Comparison of ENCODE assay signal across 22 mouse cellular contexts in the genomic region with DNA sequence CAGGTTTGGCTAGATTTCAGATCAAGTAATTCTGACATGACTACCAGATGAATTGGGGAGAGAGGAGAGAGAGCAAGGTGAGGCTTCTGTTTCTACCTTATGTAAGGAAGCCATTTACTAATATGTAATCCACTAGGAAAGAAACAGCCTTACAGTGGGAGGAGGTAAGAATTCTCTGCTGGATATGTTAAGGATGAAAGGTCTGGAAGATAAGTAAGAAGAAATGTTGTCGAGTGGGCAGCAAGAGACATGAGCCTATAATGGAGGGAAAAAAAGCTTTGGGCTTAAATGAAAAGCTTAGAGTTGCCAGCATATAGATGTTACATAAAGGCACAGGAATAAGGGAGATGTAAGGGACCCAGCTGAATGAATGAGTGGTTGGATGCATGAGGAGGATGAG.
"Had no signal": no experiment of that assay in that cellular context is flagged by ENCODE, and none has a peak within 500 bp of the region (broad histone marks: within the 10 kb centered on the region; RNA-seq: fewer than 3 reads in every experiment).

No protein-coding gene starts in this region.

- H3K4me1 ChIP-seq: limb, embryonic 13.5 days; liver, embryonic 12.5 days; liver, embryonic 15.5 days; lung, embryonic 15.5 days; megakaryocyte, embryonic 14.5 days; midbrain, embryonic 12.5 days; midbrain, embryonic 15.5 days; neural tube, embryonic 12.5 days; neural tube, embryonic 15.5 days had no signal

- H3K9ac ChIP-seq: limb, embryonic 13.5 days; liver, embryonic 12.5 days; liver, embryonic 15.5 days; lung, embryonic 15.5 days; midbrain, embryonic 12.5 days; midbrain, embryonic 15.5 days; neural tube, embryonic 12.5 days; neural tube, embryonic 15.5 days had no signal

- H3K9me3 ChIP-seq: limb, embryonic 10.5 days; limb, embryonic 13.5 days; liver, embryonic 12.5 days; liver, embryonic 15.5 days; lung, embryonic 15.5 days; megakaryocyte, embryonic 14.5 days; midbrain, embryonic 12.5 days; midbrain, embryonic 15.5 days; neural tube, embryonic 12.5 days; neural tube, embryonic 15.5 days had no signal

- DNase-seq: kidney, adult 2 months; kidney, postnatal 25 days; liver; lung, adult 18-20 months; lung, postnatal 10 days; lung, postnatal 36 days; right cerebral cortex, postnatal 14 days; right cerebral cortex, postnatal 4 days; thymus, adult 18-20 months; thymus, postnatal 36 days had no signal

- H3K4me2 ChIP-seq: limb, embryonic 13.5 days; liver, embryonic 12.5 days; liver, embryonic 15.5 days; lung, embryonic 15.5 days; midbrain, embryonic 12.5 days; midbrain, embryonic 15.5 days; neural tube, embryonic 12.5 days; neural tube, embryonic 15.5 days had no signal

- H3K27ac ChIP-seq: kidney, postnatal 0 days; limb, embryonic 10.5 days; limb, embryonic 13.5 days; liver, embryonic 12.5 days; liver, embryonic 15.5 days; lung, embryonic 15.5 days; midbrain, embryonic 12.5 days; midbrain, embryonic 15.5 days; neural tube, embryonic 12.5 days; neural tube, embryonic 15.5 days had no signal

- H3K36me3 ChIP-seq: limb, embryonic 10.5 days; limb, embryonic 13.5 days; liver, embryonic 12.5 days; liver, embryonic 15.5 days; lung, embryonic 15.5 days; midbrain, embryonic 12.5 days; midbrain, embryonic 15.5 days; neural tube, embryonic 12.5 days; neural tube, embryonic 15.5 days had no signal

- H3K4me3 ChIP-seq: limb, embryonic 10.5 days; limb, embryonic 13.5 days; liver, embryonic 12.5 days; liver, embryonic 15.5 days; lung, embryonic 15.5 days; megakaryocyte, embryonic 14.5 days; midbrain, embryonic 12.5 days; midbrain, embryonic 15.5 days; neural tube, embryonic 12.5 days; neural tube, embryonic 15.5 days had no signal

- ATAC-seq: intestine, postnatal 0 days; liver, embryonic 12.5 days; midbrain, embryonic 15.5 days had no signal

- H3K27me3 ChIP-seq: limb, embryonic 13.5 days; liver, embryonic 12.5 days; liver, embryonic 15.5 days; lung, embryonic 15.5 days; megakaryocyte, embryonic 14.5 days; midbrain, embryonic 12.5 days; midbrain, embryonic 15.5 days; neural tube, embryonic 12.5 days; neural tube, embryonic 15.5 days had no signal
